Mouse (Mus musculus) mesoderm, embryonic 11.5 days (tissue): Measurements from ENCODE around the gene Ms4a6b.
"Not testable (repeated sequence)": the region's sequence is repeated elsewhere in the genome, so short reads cannot be mapped to it uniquely, and the experiment has no call there.

Experiments
- DNase-seq: peaks from one replicate; pipeline ENCODE4 v3.0.0-alpha.2; 2012; ENCODE audit warnings: low read depth, low spot score

Gene Ms4a6b

DNA sequence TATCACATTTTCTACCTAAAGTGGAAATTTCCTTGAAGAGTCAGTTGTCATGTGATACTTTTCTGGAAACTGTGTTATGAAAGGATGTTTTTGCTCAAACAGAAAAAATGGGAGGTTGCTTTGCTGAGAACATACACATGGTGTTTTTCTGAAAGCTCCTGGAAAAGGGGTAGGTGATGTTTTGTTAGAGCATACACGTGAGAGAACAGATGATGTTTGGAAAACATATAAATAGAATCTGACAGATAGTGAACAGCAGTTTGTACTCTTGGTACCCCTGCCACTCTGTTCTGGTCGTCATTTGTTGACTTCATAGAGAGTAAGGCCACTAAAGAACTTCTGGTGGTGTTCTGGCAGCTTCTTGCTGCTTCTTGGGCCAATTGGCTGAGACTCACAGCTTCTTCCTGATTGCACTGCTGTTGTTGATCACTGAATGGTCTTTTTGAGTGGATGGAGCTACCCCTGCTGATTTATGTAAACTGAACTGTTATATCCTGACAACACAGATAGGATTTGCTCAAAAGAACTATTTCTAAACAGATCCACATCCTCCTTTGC, 17.7 kb downstream of the Ms4a6b start:
- DNase-seq = no peak

DNA sequence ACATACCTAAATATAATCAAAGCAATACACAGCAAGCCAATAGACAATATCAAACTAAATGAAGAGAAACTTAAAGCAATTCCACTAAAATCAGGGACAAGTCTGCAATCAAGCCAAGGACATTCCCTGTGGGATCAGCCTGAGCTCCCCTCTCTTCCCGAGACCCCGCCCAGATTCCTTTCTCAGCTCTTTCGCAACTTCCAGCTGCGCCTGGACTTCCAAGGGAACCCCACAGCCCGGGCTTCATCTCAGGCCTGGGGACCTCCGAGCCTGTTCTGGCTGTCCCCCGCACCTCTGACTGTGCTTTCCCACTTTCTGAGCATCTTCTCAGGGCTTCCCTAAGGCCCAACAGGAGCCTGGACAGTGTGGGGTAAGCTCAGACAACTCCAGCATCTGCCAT, 20.3 kb downstream of the Ms4a6b start, which contains the start of gene Ms4a4d:
Ms4a4d (plus strand) TSS at position 209 of the 400 bp plus-strand sequence.
- peak; percentile 6 for DNase-seq

DNA sequence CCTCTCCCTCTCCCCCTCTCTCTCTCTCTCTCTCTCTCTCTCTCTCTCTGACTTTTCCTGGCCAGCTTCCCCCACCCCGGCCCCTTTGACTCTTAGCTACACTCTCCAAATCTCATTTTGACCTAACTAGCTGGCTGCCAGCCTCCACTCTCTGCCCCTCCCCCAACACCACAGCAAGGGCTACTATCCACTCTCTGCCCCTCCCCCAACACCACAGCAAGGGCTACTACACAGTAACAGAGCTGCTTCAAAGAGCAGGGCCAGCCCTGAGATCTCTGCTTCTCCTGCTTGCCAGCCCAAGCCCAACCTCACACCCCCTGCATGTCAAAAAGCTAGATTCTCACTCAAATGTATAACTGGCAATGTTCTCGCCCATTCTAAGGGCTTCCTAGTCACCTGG, 21.0 kb downstream of the Ms4a6b start:
- peak; percentile 28 for DNase-seq

DNA sequence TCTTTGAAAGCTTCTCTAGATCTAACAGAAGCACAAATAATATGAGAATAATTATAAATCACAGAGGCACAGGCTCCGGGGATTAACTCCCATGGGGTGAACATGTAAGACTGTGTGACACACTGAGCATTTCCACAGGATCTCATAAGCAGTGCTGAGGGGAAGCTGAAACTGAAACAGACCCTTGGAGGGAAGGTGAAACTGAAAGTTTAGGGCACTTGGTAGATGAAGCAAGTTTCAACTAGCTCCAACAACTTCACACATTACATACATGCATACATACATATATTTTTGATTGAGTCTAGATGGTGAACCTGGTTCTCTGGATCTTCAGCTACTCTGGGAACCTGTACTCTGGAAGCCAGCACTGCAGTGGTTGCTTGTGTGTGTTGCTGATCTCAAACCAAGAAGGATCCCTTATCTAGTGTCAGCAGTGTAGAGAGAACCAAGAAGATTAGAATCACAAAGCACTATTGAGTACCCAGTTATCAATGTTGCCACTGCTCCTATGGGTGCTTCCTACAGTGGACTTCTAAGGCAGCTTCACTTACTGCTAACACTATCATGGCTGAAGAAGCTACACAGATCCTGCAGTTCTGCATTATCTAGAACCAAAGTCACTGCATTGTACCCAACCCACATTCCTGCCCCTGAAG, 24.0 kb downstream of the Ms4a6b start:
- DNase-seq = not testable (repeated sequence)

DNA sequence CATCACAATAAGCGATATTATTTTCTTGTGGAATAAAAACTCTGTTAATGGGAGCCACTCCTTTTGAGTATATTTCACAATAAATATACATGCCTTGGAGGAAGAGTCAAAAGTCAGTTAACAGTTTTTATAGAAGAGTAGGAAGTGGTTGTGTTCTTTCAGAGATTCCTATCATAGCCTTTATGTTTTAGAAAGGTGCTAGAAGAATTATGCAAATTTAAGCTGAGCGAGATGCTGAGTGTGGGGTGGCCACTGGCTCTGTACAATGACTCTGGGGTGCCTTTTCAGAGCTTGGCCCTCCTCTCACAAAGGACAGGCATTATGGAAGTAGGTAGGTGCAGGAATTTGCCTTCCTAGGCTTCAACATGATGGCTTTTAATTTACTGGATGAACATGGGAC, 28.1 kb downstream of the Ms4a6b start:
- DNase-seq = not testable (repeated sequence)

DNA sequence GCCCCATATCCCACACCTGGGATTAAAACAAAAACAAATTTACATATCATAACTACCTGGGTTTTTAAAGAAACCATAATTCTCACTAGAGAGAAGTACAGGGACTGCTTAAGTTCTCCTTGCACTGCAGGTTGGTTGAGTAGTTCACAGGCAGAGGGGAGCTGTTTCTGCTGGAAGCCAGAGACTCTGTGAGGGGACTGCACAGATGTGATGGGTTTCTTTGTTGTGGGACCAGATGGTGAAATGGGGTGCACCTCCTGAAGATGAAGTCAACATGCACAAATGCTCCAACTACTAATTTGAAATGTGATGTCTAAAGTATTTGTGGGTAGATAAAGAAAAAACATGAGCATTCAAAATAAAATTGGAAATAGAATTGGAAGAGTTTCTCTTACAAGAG, 31.6 kb downstream of the Ms4a6b start:
- no peak for DNase-seq

GRCm38 (mm10) chr19:11554726-11555125, 38.4 kb downstream of the Ms4a6b start:
- DNase-seq = no peak

GRCm38 (mm10) chr19:11559560-11559959, 43.2 kb downstream of the Ms4a6b start:
- not testable (repeated sequence) for DNase-seq

GRCm38 (mm10) chr19:11574965-11575364, 58.7 kb downstream of the Ms4a6b start:
- no peak for DNase-seq
